In the genomic region with DNA sequence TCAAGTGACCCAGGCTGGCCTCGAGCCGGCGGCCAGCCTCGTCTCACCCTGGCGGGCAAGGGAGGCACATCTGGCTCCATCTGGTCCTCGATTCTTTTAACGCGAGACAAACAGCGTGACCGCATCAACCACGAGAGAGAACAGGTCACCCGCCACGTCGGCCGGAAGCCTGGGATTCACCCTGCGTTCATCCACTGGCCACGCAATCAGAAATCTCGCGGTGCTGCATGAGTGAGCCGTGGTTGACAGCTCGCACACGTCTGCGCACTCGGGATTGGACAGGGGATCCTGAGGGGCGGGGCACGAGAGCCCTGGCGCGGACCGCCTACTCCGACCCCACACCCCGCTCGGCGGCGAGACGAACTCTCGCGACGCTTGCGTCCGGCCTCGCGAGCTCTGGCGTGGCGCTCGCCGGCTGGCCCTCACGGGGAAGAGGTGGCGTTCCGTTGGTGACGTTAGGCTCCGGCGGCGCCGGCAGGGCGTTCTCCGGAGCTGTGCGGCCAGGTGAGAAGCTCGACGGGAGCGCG, we compare ENCODE assay signal across 8 mouse cellular contexts. TPM values are rescaled to one million over a fixed set of nuclear protein-coding genes. Genes with fewer than 3 reads are reported as not detected.
DNase-seq lines count a peak whose midpoint lies in the region; ATAC-seq and TF ChIP-seq lines count a peak whose summit lies in the region.

A gene (plus strand): TSS at position 378 of the 527 bp plus-strand sequence.

- peak; percentile 94 for TF ChIP-seq POLR2A in heart, adult 2 months (IDR thresholded peaks at IDR 0.05; ENCODE audit: insufficient read depth, low read depth, low read length)

- peak; percentile 99 for ATAC-seq in embryonic facial prominence, embryonic 14.5 days (ENCODE audit: low read depth)
- ATAC-seq in limb, embryonic 13.5 days (ENCODE audit: low FRiP score, low read depth) = peak; percentile 100
- peak; percentile 99 for ATAC-seq in midbrain, embryonic 16.5 days

- under 1% methylated on average over 30 of the region's 61 CpGs for WGBS in embryonic facial prominence, embryonic 14.5 days
- 1% methylated on average over 55 of the region's 61 CpGs for WGBS in heart, adult 2 months
- WGBS in limb, embryonic 13.5 days = under 1% methylated on average over 54 of the region's 61 CpGs
- 0% methylated on average over 57 of the region's 61 CpGs for WGBS in midbrain, embryonic 16.5 days

- peak within 1 kb of the TSS; percentile 93 for H3K4me3 ChIP-seq in embryonic facial prominence, embryonic 14.5 days (ENCODE audit: low read depth, low read length)
- peak within 1 kb of the TSS; percentile 67 for H3K4me3 ChIP-seq in heart, adult 2 months
- peak within 1 kb of the TSS; percentile 88 for H3K4me3 ChIP-seq in limb, embryonic 13.5 days
- peak within 1 kb of the TSS; percentile 64 for H3K4me3 ChIP-seq in midbrain, embryonic 16.5 days (ENCODE audit: low read depth, low read length)

- H3K4me1 ChIP-seq in embryonic facial prominence, embryonic 14.5 days (ENCODE audit: control insufficient read depth, insufficient read depth, low read length) = peaks cover 8% of the 10 kb centered on the region
- peaks cover 6% of the 10 kb centered on the region for H3K4me1 ChIP-seq in heart, adult 2 months (ENCODE audit: control insufficient read depth, insufficient read depth, low read length)
- H3K4me1 ChIP-seq in limb, embryonic 13.5 days = peaks cover 16% of the 10 kb centered on the region
- H3K4me1 ChIP-seq in midbrain, embryonic 16.5 days (ENCODE audit: control insufficient read depth, insufficient read depth, low read length) = peaks cover 23% of the 10 kb centered on the region

- H3K27me3 ChIP-seq in embryonic facial prominence, embryonic 14.5 days (replicated peaks; ENCODE audit: control insufficient read depth, insufficient read depth, low read length) = no peaks in the 10 kb centered on the region
- H3K27me3 ChIP-seq in heart, adult 2 months (ENCODE audit: control insufficient read depth, insufficient read depth, low read length) = no peaks in the 10 kb centered on the region
- no peaks in the 10 kb centered on the region for H3K27me3 ChIP-seq in limb, embryonic 13.5 days
- H3K27me3 ChIP-seq in midbrain, embryonic 16.5 days (ENCODE audit: control insufficient read depth, insufficient read depth, low read depth, low read length) = no peaks in the 10 kb centered on the region

- intact Hi-C loops in heart, adult 2 months (cut with DNase I) = no loop called here

- peak within 1 kb of the TSS; percentile 98 for H3K9ac ChIP-seq in embryonic facial prominence, embryonic 14.5 days (ENCODE audit: low read depth, low read length)
- peak within 1 kb of the TSS; percentile 88 for H3K9ac ChIP-seq in heart, adult 2 months (ENCODE audit: low read depth, low read length)
- peak within 1 kb of the TSS; percentile 94 for H3K9ac ChIP-seq in limb, embryonic 13.5 days
- H3K9ac ChIP-seq in midbrain, embryonic 16.5 days (ENCODE audit: low read depth, low read length) = peak within 1 kb of the TSS; percentile 89

- peak; percentile 99 for DNase-seq in 3T3-L1 (ENCODE audit: low read depth, low spot score)
- peak; percentile 88 to 93 for DNase-seq in adrenal gland, postnatal 4 days (ENCODE audit: low spot score in 2 of 2)
- DNase-seq in embryonic facial prominence, embryonic 14.5 days (ENCODE audit: low spot score) = peak; percentile 99
- DNase-seq in heart, adult 2 months = peak; percentile 98 to 99
- DNase-seq in kidney, adult 8-10 months = peak; percentile 97 to 98
- peak; percentile 96 to 98 for DNase-seq in spleen, postnatal 10 days (ENCODE audit: low spot score in 2 of 2)

- H3K4me2 ChIP-seq in embryonic facial prominence, embryonic 14.5 days (ENCODE audit: low read depth, low read length) = peak within 1 kb of the TSS; percentile 88
- peak within 1 kb of the TSS; percentile 86 for H3K4me2 ChIP-seq in limb, embryonic 13.5 days (replicated peaks)
- H3K4me2 ChIP-seq in midbrain, embryonic 16.5 days (ENCODE audit: low read length) = peak within 1 kb of the TSS; percentile 69

- H3K9me3 ChIP-seq in embryonic facial prominence, embryonic 14.5 days (ENCODE audit: control insufficient read depth, low read length) = peaks cover 5% of the 10 kb centered on the region; the same call in 1 of the 2 replicates
- no peaks in the 10 kb centered on the region for H3K9me3 ChIP-seq in limb, embryonic 13.5 days
- H3K9me3 ChIP-seq in midbrain, embryonic 16.5 days (replicated peaks; ENCODE audit: control insufficient read depth, low read length, poor library complexity, severe bottlenecking) = no peaks in the 10 kb centered on the region

- peak; percentile 70; the same call in 1 of the 2 replicates for TF ChIP-seq EP300 in heart, adult 2 months (IDR thresholded peaks at IDR 0.05; ENCODE audit: insufficient read depth, low read depth, low read length)

- no peaks in the 10 kb centered on the region for H3K36me3 ChIP-seq in embryonic facial prominence, embryonic 14.5 days (ENCODE audit: control insufficient read depth, insufficient read depth, low read length)
- peaks cover 6% of the 10 kb centered on the region for H3K36me3 ChIP-seq in heart, adult 2 months (ENCODE audit: control insufficient read depth, insufficient read depth, low read length)
- peaks cover under 1% of the 10 kb centered on the region; the same call in 1 of the 2 replicates for H3K36me3 ChIP-seq in limb, embryonic 13.5 days
- no peaks in the 10 kb centered on the region for H3K36me3 ChIP-seq in midbrain, embryonic 16.5 days (ENCODE audit: control insufficient read depth, insufficient read depth, low read length)

- peak within 1 kb of the TSS; percentile 93 for H3K27ac ChIP-seq in embryonic facial prominence, embryonic 14.5 days (replicated peaks; ENCODE audit: low read depth, low read length)
- H3K27ac ChIP-seq in heart, adult 2 months = peak within 1 kb of the TSS; percentile 95
- H3K27ac ChIP-seq in limb, embryonic 13.5 days = peak within 1 kb of the TSS; percentile 94
- peak within 1 kb of the TSS; percentile 94 for H3K27ac ChIP-seq in midbrain, embryonic 16.5 days (ENCODE audit: low read length)

- TF ChIP-seq CTCF in heart, adult 2 months (IDR thresholded peaks at IDR 0.05) = peak; percentile 47

- no peaks in the 10 kb centered on the region for H3K79me2 ChIP-seq in heart, adult 2 months (replicated peaks; ENCODE audit: control insufficient read depth, insufficient read depth, low read length)

RNA-seq across cellular contexts. Expression of the gene that starts here (rescaled TPM):
- 100 to 1,000 TPM; 102 to 124 TPM for total RNA-seq in adrenal gland, postnatal 4 days (2021)
- 61.7 and 66.7 TPM in 2 replicates for polyA plus RNA-seq in embryonic facial prominence, embryonic 14.5 days (2014; fragmentation: Nextera tagmentation; extraction: Ambion mirVana)
- 10 to 100 TPM; 28.7 to 33.1 TPM for total RNA-seq in heart, adult 2 months (2021)
- 23.1 and 39.2 TPM in 2 replicates for polyA plus RNA-seq in heart, adult 2 months (2012; rRNA removed)
- 82.4 and 84.1 TPM in 2 replicates for polyA plus RNA-seq in limb, embryonic 13.5 days (2015; fragmentation: Nextera tagmentation; extraction: Ambion mirVana)
- 45.3 and 63.1 TPM in 2 replicates for polyA plus RNA-seq in midbrain, embryonic 16.5 days (2015; fragmentation: Nextera tagmentation; extraction: Ambion mirVana)

Comparison
In these comparisons a context has a peak if more than half of its experiments do, and no peak if none do; other contexts are left out.
1. Peak in every context shown above with its lines: DNase-seq, ATAC-seq, H3K4me3 ChIP-seq and H3K27ac ChIP-seq.